Mouse (Mus musculus) E14TG2a.4 (cell line): ENCODE data around the gene Kcnn3.

Source experiments
- H3K27me3 ChIP-seq: 2 replicates; pipeline ENCODE4 v1.6.1; 2014; ENCODE audit warnings: low read length, control low read depth; ENCODE audit not compliant: insufficient read depth
- H3K36me3 ChIP-seq: 2 replicates; pipeline ENCODE4 v1.6.1; 2014; ENCODE audit warnings: low read length, control low read depth; ENCODE audit not compliant: insufficient read depth
- H3K4me1 ChIP-seq: replicated peaks from 2 replicates; pipeline ENCODE4 v1.6.1; 2014; ENCODE audit warnings: low read depth, low read length, control low read depth
- H3K4me3 ChIP-seq: replicated peaks from 2 replicates; pipeline ENCODE4 v1.5.1; 2014; ENCODE audit warnings: mild to moderate bottlenecking, low read length
- H3K9me3 ChIP-seq: 2 replicates; pipeline ENCODE4 v1.6.1; 2014; ENCODE audit warnings: low read length, control low read depth
- CTCF ChIP-seq: conservative IDR thresholded peaks from 2 replicates; pipeline ENCODE4 v1.5.1; 2014; ENCODE audit warnings: low read length
- NANOG ChIP-seq: IDR thresholded peaks from 2 replicates; pipeline ENCODE4 v1.6.1; 2014; ENCODE audit warnings: borderline replicate concordance, low read length, mixed read lengths
- POU5F1 ChIP-seq: IDR thresholded peaks from 2 replicates; pipeline ENCODE4 v1.6.1; 2014; ENCODE audit warnings: low read length, borderline replicate concordance

The Kcnn3 gene

GRCm38 (mm10) chr3:89558972-89559910 lies 39.3 kb downstream of the Kcnn3 start:
- Histone ChIP-seq H3K4me3 (no peak overlapping the region), H3K4me1 (peaks cover 10% of the 10 kb centered on the region), H3K36me3 (no peaks in the 10 kb centered on the region), H3K9me3 (no peaks in the 10 kb centered on the region), H3K27me3 (peaks cover 6% of the 10 kb centered on the region; the same call in 1 of the 2 replicates)
- TF ChIP-seq NANOG (no peak), CTCF (no peak), POU5F1 (no peak)

- Histone ChIP-seq H3K27me3 (peaks cover 7% of the 10 kb centered on the region; the same call in 1 of the 2 replicates), H3K4me3 (no peak overlapping the region), H3K36me3 (no peaks in the 10 kb centered on the region), H3K9me3 (no peaks in the 10 kb centered on the region), H3K4me1 (peaks cover 5% of the 10 kb centered on the region)
- TF ChIP-seq CTCF (no peak), NANOG (no peak), POU5F1 (no peak)
These were observed 41.4 kb downstream of the Kcnn3 start for GRCm38 (mm10) chr3:89561386-89561785.

- Histone ChIP-seq H3K4me3 (no peak overlapping the region), H3K4me1 (peaks cover 16% of the 10 kb centered on the region)
- TF ChIP-seq CTCF: no peak
These were observed 45.4 kb downstream of the Kcnn3 start for GRCm38 (mm10) chr3:89565371-89565770.

GRCm38 (mm10) chr3:89569058-89569457 lies 49.1 kb downstream of the Kcnn3 start:
- Histone ChIP-seq H3K4me3 (no peak overlapping the region), H3K27me3 (peaks cover 16% of the 10 kb centered on the region), H3K9me3 (no peaks in the 10 kb centered on the region), H3K36me3 (no peaks in the 10 kb centered on the region), H3K4me1 (peaks cover 31% of the 10 kb centered on the region)
- no peak for TF ChIP-seq POU5F1
- TF ChIP-seq CTCF: no peak

More at GRCm38 (mm10) chr3:89565371-89565770, 45.4 kb downstream of the Kcnn3 start:
- H3K9me3 ChIP-seq: no peaks in the 10 kb centered on the region
- H3K27me3 ChIP-seq: peaks cover 4% of the 10 kb centered on the region; the same call in 1 of the 2 replicates
- H3K36me3 ChIP-seq: no peaks in the 10 kb centered on the region

- Histone ChIP-seq H3K27me3 (peaks cover 14% of the 10 kb centered on the region), H3K4me1 (peaks cover 36% of the 10 kb centered on the region), H3K36me3 (no peaks in the 10 kb centered on the region), H3K4me3 (no peak overlapping the region), H3K9me3 (no peaks in the 10 kb centered on the region)
- TF ChIP-seq POU5F1: no peak
- no peak for TF ChIP-seq CTCF
- no peak for TF ChIP-seq NANOG
These were observed 49.9 kb downstream of the Kcnn3 start for GRCm38 (mm10) chr3:89569707-89570324.

- TF ChIP-seq POU5F1 (no peak), CTCF (no peak), NANOG (no peak)
- no peaks in the 10 kb centered on the region for H3K36me3 ChIP-seq
- H3K9me3 ChIP-seq: no peaks in the 10 kb centered on the region
- H3K27me3 ChIP-seq: peaks cover 14% of the 10 kb centered on the region
- no peak overlapping the region for H3K4me3 ChIP-seq
- peaks cover 36% of the 10 kb centered on the region for H3K4me1 ChIP-seq
These were observed 50.4 kb downstream of the Kcnn3 start for GRCm38 (mm10) chr3:89570362-89570761.

- TF ChIP-seq CTCF: peak; percentile 32
- no peak for TF ChIP-seq NANOG
- no peak overlapping the region for H3K4me3 ChIP-seq
- no peaks in the 10 kb centered on the region for H3K36me3 ChIP-seq
- H3K4me1 ChIP-seq: peaks cover 41% of the 10 kb centered on the region
- H3K9me3 ChIP-seq: no peaks in the 10 kb centered on the region
- H3K27me3 ChIP-seq: peaks cover 29% of the 10 kb centered on the region
These were observed 54.3 kb downstream of the Kcnn3 start for GRCm38 (mm10) chr3:89574260-89574659.

GRCm38 (mm10) chr3:89576381-89576780 lies 56.4 kb downstream of the Kcnn3 start:
- TF ChIP-seq CTCF (no peak), POU5F1 (no peak), NANOG (no peak)
- Histone ChIP-seq H3K27me3 (peaks cover 42% of the 10 kb centered on the region), H3K36me3 (no peaks in the 10 kb centered on the region), H3K4me3 (no peak overlapping the region), H3K9me3 (no peaks in the 10 kb centered on the region), H3K4me1 (peaks cover 35% of the 10 kb centered on the region)

GRCm38 (mm10) chr3:89577154-89577553 lies 57.2 kb downstream of the Kcnn3 start:
- TF ChIP-seq POU5F1 (no peak), NANOG (no peak)
- Histone ChIP-seq H3K4me3 (no peak overlapping the region), H3K27me3 (peaks cover 47% of the 10 kb centered on the region), H3K4me1 (peaks cover 35% of the 10 kb centered on the region), H3K9me3 (no peaks in the 10 kb centered on the region), H3K36me3 (no peaks in the 10 kb centered on the region)
